Mouse (Mus musculus) R1 (cell line): ENCODE results near the gene Olfr703.

Source experiments
- DNase-seq: peaks from one replicate; pipeline ENCODE4 v3.0.0-alpha.2; 2018; ENCODE audit warnings: low read depth, low spot score

Gene Olfr703

GRCm38 (mm10) chr7:106843060-106843459, at the start of gene Olfr703:
Olfr703 (plus strand) TSS chr7:106843360.
- DNase-seq = no peak

DNA sequence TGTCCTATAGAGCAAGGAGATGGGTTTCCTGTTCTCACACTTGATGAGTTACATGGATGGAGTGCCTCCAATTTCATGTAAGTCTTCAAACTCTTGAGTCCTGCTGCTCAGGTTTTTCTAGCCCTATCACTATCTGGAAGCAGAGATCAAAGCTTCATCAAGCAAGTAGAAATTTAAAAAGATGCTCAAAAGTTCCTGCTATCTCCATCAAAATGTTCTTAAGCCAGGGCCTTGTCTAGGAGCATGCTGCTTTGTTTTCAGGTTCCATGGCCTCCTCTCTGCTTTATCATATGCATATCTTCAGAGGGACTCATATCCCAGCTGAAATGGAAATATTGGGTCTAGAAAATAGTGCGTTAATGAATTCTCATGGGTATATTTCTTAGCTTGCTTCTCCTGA, 34.4 kb upstream of the Olfr703 start, which contains the start of gene Olfr700:
Gene Olfr700, minus strand, starts transcription at position 101 of the 400 bp plus-strand sequence.
- DNase-seq = no peak

DNA sequence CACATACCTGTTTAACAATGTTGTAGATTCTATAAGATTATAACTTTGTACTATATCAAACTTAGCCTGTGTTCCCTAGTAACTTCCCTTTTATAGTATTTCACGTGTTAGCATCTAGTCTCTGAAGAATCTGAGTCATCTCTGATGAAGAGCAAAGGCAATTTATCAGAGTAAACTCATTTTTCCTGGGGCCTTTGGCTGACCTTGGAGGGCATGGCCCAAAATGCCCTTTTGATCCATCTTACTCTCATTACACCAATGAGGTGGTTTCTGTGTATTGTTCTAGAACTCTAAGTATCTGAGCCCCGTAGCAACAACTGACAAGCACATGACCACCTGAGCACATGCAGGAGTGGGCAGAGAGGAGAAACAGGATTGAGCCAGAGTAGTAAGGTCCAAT, 29.3 kb upstream of the Olfr703 start, which contains the start of gene Olfr701:
Gene Olfr701, plus strand, starts transcription at position 301 of the 400 bp plus-strand sequence.
- DNase-seq = no peak

GRCm38 (mm10) chr7:106815775-106816174, 27.4 kb upstream of the Olfr703 start:
- DNase-seq = peak; percentile 33

DNA sequence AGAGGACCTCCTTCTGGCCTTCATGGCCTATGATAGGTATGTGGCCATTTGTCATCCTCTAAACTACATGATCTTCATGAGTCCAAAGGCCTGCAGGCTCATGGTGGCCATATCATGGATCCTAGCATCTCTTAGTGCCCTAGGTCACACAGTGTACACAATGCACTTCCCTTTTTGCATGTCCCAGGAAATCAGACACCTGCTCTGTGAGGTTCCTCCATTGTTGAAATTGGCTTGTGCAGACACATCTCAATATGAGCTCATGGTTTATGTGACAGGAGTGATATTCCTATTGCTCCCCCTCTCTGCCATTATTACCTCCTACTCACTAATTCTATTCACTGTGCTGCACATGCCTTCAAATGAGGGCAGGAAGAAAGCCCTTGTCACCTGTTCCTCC, 24.7 kb upstream of the Olfr703 start:
- DNase-seq = no peak

DNA sequence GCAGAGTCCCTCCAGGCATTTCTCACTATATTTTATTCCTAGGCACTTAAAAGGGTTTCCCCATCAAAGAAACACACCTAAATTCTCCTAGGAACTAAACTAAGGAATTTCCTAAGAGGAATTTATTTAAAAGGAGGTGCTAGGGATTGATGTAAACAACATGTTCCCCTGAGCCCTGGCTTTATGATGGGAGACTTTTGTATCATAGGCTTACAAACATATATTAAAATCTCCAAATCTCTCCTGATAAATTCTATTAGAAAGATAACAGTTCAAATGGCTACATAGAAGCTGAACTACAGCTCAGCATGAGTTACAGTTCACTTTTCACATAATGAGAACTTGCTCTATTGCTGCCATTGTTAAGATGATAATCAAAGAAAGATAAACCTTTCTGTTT, 9.4 kb upstream of the Olfr703 start, which contains the start of gene Olfr702:
Gene Olfr702, minus strand, starts transcription at position 101 of the 400 bp plus-strand sequence.
- no peak for DNase-seq

GRCm38 (mm10) chr7:106862885-106863284, 19.7 kb downstream of the Olfr703 start, which contains the start of gene Olfr704:
Olfr704 (plus strand) TSS chr7:106863185.
- no peak for DNase-seq

- DNase-seq = no peak
Observed at GRCm38 (mm10) chr7:106876791-106877190, 33.6 kb downstream of the Olfr703 start, which contains the start of gene Olfr705. Olfr705 (minus strand) TSS chr7:106876891.

- DNase-seq = no peak
Observed at GRCm38 (mm10) chr7:106888062-106888461, 44.9 kb downstream of the Olfr703 start, which contains the start of gene Olfr706. Olfr706 (minus strand) TSS chr7:106888162.
